Mouse (Mus musculus) CD4-positive, CD25-positive, alpha-beta regulatory T cell, adult 4 months (primary cell): Measurements from ENCODE around the gene Arhgap42. TPM values are rescaled to one million over a fixed set of nuclear protein-coding genes. Genes with fewer than 3 reads are reported as not detected.

Experiments
- ATAC-seq: one replicate; pipeline ENCODE4 v1.8.0; 2017
- polyA plus RNA-seq, 2 experiments: library from polyadenylated mRNA; unstranded; fragments of 100-300 nt; shearing (Covaris generic); gene quantifications; one replicate each; pipeline ENCODE4 v1.2.1; 2017

The Arhgap42 gene
- polyA plus RNA-seq = not detected

DNA sequence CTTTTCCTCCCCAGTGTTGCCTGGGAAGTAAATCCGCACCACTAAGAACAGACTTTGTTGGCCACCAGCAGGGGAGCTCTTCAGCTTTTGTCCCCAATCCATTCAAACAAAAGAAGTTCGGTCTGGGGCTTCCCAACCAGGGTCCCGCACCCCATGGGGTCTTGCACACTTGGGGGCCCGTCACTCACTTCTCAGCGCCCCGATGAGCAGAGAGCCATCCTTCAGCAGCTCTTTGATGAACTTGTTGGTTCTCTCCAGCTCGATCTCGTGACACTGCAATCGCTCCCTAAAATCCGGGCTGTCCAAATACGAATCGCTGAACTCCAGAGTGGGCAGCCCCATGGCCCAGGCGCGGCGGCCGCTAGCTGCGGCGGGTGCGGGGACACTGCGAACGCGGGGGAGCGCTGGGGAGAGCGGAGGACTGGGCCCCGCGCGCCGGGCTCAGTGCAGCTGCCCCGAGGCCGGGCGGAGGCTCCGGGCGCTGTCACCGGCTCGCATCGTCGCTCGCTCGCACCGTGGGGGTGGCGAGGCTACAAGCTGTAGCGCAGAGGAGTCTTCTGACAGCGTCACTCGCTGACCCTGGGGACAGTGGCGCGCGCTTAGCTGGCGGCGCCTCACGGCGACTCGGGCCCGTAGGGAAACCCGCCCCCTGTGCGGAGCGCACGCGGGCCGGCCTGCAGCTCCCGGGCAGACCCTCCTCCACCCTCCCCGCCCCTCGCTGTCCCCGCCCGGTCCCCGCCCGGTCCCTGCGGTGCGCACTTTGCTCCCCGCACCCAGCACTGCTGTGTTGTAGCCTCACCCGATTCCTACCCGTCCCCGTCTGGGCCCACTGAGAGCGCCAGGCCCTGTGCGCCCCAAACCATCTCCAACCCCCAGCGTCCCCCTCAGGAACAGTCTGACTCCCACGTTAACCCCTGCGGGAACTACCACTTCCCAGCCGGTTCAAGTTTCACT is at the start of gene Arhgap42:
Gene Arhgap42 (minus strand): TSS at position 664 of the 954 bp plus-strand sequence.
- ATAC-seq = no peak

- ATAC-seq = no peak
Observed at GRCm38 (mm10) chr9:9288140-9288539, 49.2 kb upstream of the Arhgap42 start.

- ATAC-seq = no peak
Observed at GRCm38 (mm10) chr9:9269305-9269704, 30.4 kb upstream of the Arhgap42 start.

DNA sequence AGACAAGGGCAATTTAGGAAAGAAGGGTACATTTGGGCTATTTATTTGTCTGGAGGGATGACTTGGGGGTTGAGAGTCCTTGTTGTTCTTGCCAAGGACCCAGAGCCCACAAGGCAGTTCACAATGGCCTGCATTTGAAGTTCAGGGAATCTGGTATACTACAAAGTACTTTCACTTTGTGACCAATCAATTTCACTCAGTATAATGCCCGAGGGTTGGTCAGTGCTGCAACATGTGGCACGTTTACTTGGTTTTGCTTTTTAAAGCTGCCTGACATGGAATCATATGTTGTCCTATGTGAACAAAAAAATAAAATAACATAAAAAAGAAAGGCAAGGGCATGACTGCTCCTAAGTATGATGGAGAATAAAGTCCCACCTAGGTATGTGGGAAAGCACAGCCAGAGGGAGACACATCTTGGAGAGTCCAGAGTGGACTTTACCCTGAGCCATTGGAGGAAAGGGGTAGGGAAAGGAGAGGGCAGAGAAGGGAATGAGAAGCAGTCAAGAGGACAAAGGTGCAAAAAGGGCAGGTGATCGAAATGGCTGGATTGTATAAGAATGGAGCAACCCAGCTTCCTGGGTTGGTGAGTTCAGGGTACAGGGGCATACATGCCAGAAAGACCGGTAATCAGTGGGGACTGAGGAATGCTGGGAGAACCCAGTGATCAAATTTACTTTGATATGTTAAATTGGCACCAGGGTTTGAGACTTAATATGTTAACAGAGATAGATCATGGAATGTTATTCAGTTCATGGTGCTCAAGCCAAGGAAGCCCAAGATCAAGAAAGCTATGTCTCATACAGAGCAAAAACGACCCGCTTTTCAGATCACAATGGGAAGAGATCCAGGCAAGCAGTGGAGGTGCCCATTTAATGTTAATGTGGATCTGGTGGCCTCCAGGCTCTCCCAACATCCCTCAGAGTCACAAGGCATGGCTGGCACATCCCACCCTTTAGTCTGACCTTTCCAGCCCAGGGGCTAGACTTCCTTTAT is 29.0 kb upstream of the Arhgap42 start:
- ATAC-seq = no peak

DNA sequence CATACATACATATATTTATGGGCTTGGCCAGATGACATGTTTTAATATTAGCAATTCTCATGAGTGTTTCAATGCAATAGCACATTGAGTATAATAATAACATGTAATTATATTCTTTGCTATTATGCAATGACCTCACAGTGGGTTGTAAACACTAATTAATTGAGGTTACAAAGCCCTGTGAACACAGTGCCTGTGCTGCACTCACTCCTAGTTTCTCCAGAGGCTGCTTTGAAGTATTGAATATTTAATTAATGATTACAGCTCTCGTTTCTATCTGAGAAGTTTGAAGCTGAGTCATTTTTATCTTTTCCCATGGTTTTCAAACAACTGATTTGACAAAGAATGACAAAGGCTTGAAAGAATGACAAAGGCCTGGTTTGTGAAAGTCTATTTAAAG is 24.6 kb upstream of the Arhgap42 start:
- ATAC-seq = no peak

GRCm38 (mm10) chr9:9262479-9262878 is 23.6 kb upstream of the Arhgap42 start:
- ATAC-seq = no peak

- ATAC-seq = no peak
Observed at GRCm38 (mm10) chr9:9254764-9255163, 15.9 kb upstream of the Arhgap42 start.

DNA sequence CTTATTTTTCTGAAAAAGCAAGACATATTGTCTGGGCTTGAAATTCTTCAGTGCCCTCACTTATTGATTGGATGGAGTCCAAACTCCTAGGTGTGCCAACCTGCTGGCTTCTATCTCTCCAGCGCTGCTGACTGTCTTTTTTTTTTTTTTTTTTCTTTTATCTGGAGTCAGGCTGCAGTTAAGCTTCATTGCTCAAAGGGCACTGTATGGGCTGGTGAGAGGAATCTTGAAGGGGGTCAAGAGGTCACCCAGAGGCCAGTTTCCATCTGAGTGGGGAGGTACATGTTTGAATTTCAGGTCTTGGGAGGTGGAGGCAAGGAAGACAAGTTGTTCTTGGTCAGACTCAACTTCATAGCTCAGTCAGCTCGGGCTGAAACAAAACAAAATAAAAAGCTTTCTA is 9.6 kb upstream of the Arhgap42 start:
- no peak for ATAC-seq

DNA sequence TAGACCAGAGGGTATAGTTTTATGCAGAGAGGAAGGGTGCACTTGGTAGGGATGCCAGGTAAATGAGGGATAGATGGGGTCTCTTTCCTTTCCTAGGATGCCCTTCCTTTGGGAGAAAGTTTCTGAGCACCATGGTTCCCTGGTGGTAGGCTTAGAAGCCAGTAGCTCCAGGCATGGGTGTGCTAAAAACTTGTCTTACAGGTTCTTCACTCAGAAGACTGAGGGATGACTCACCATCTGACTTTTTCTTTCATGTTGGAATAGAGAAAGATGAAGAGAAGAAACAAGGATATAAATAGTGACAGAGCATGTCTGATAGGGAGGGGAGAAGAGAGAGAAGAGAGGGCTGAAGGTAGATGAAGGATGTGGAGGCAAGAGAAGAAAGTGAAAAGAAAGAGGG is 7.1 kb upstream of the Arhgap42 start:
- ATAC-seq = no peak

DNA sequence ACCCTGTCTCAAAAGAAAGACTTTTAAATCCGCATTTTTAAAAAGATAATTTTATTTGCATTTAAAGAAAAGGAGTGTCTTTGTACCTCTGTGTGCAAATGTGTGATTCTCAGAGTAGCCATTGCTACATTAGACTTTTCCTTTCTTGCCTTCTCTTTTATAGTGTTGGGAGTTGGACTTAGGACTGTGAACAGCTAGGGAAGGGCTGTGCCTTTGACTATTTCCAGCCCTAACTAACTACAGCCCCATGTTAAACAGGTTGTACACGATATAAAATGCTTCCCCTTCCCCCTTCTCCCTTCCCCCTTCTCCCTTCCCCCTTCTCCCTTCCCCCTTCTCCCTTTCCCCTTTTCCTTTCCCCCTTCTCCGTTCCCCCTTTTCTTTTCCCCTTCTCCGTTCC is 4.9 kb upstream of the Arhgap42 start:
- ATAC-seq = no peak

DNA sequence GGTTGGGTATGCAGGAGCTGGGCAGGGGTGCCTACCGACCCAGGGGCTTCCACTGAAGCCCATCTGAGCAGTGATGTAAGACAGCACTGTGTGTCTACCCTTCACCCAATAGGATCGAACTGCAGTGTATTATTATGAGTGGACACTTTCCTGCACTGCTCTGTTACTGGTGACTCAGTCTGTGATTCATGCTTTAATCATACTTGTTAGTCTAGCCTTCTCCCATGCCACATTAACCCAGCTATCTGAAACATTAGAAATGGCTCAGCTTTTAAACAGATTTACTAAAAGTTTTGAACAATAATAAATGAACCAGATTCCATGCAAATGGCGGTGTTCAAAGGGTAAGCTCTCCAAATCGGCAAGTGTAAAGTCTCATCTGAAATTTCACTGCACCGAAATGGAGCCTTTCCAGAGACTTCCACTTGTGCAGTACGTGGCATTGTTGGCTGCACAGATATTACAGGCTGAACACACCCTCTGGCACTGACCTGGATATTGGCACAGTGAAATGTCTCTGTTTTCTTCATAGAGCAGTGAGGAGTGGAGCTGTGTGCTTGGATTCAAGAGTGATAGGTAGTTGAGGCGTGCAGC is 2.4 kb upstream of the Arhgap42 start:
- ATAC-seq = no peak

GRCm38 (mm10) chr9:9237511-9237910 is 1.4 kb downstream of the Arhgap42 start:
- no peak for ATAC-seq

DNA sequence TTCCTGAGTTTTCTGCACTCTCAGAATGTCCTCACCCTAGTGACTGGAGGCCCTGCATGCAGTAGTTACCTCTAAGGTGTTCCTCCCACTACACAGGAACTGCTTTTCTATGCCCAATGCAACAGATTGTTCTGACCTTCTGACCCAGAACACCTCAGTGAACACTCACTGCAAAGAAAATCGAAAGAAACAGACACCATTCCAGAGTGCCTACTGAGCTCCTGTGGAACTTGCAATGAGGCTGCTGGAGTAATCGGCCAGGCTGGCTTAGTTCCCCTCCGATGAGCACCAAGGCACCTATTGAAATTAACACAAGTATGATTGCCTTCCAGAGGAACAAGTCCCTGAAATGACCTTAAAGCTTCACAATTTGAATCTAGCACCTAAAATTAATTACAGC is 9.2 kb downstream of the Arhgap42 start:
- no peak for ATAC-seq

DNA sequence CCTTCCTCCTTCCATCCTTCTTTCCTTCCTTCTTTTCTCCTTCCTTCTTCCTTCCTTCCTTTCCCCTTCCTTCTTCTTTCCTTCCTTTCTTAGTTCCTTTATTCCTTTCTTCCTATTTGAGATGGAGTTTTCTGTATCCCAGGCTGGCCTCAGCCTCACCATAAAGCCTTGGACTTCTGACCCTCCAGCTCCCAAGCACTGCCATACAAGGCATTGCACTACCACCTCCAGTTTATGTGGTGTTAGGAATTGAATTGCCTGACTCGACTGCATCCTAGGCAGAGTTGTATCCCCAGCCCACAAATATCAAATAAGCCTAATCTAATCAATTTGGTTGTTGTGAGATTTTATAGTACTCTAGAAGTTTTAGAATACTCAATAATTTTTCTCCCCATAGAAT is 14.1 kb downstream of the Arhgap42 start:
- no peak for ATAC-seq

- no peak for ATAC-seq
Observed at GRCm38 (mm10) chr9:9223384-9223783, 15.5 kb downstream of the Arhgap42 start.

DNA sequence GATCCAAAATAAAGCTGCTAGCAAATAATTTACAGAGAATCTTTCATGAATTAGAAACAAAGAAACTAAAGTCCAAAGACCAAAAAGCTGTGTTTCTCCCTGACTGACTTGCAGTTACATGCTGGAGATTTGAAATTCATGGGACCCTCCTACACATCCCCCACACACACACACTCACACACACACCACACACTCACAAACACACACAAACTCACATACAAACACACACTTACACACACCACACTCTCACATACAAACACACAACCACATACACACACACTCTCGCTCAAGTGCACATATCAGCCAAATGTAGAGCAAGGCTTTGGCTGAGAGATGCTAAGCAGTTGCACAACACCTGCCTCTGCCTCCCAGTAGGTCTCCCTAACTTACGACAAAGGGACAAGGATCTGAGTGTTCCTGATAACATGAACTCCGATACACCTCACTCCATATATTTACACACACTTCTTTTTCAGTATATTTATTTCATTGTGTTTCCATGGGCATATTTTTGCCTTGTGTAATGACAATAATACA is 16.9 kb downstream of the Arhgap42 start:
- ATAC-seq = no peak

- no peak for ATAC-seq
Observed at GRCm38 (mm10) chr9:9221185-9221584, 17.7 kb downstream of the Arhgap42 start.

DNA sequence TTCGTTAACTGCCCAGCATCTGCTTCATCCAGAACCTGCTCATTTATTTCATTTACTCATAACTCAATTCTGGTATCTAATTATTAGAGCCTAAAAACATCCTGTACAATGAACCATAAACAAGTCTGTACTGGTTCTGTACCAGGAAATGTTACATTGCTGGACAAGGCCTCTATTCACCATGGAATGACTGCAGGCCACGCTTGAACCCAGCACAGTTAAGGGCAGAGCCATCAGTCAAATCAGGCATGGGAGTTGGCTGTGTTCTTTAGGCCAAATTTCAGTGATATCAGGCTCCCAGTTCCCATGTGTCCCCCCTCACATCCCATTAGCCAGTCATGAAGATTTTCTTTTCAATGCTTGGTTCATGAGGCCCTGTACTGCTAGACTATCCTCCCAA is 20.6 kb downstream of the Arhgap42 start:
- no peak for ATAC-seq

- ATAC-seq = no peak
Observed at GRCm38 (mm10) chr9:9214849-9215248, 24.1 kb downstream of the Arhgap42 start.

DNA sequence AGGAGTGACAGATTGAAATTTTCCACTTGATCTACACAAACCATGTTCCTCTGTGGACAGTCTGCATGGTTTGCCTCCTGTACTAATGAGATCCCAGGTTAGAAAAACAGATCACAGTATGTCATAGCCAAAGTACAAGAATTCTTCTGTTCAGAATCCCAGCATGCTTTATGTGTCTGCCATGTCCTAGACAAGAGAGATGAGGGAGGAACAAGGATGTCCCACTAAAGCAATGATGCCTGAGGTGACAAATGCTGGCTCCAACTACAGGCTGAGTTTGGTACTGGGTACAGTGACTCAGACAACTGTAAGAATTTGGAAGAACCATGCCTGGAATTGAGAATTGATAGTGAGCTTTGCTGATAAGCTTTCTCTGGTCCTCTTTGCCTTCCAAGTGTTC is 24.6 kb downstream of the Arhgap42 start:
- ATAC-seq = no peak

GRCm38 (mm10) chr9:9211411-9212087 is 27.4 kb downstream of the Arhgap42 start:
- no peak for ATAC-seq

GRCm38 (mm10) chr9:9210464-9210863 is 28.4 kb downstream of the Arhgap42 start:
- no peak for ATAC-seq
